Comparison of ENCODE assay signal across 8 mouse cellular contexts in genomic region chr11:115564064-115564809, GRCm38 (mm10). TPM values are rescaled to one million over a fixed set of nuclear protein-coding genes. Genes with fewer than 3 reads are reported as not detected.
DNase-seq lines count a peak whose midpoint lies in the region; ATAC-seq lines count a peak whose summit lies in the region.

TSS of gene Nup85 (plus strand) at chr11:115564434.

- peak within 1 kb of the TSS; percentile 73 for H3K9ac ChIP-seq in kidney, embryonic 15.5 days

- peak within 1 kb of the TSS; percentile 77 for H3K4me2 ChIP-seq in kidney, embryonic 15.5 days

- under 1% methylated on average over 42 of the region's 42 CpGs for WGBS in heart, embryonic 10.5 days
- under 1% methylated on average over 42 of the region's 42 CpGs for WGBS in kidney, embryonic 15.5 days

- peaks cover 35% of the 10 kb centered on the region for H3K36me3 ChIP-seq in heart, embryonic 10.5 days
- H3K36me3 ChIP-seq in kidney, embryonic 15.5 days, result peaks cover 30% of the 10 kb centered on the region

- H3K27ac ChIP-seq in heart, embryonic 10.5 days, result peak within 1 kb of the TSS; percentile 99
- H3K27ac ChIP-seq in kidney, embryonic 15.5 days, result peak within 1 kb of the TSS; percentile 84

- H3K4me1 ChIP-seq in heart, embryonic 10.5 days, result peaks cover 17% of the 10 kb centered on the region
- peaks cover 16% of the 10 kb centered on the region for H3K4me1 ChIP-seq in kidney, embryonic 15.5 days

- peak; percentile 96 for ATAC-seq in erythroblast, adult 5-6 weeks (replicated peaks; ENCODE audit: low FRiP score, poor library complexity, severe bottlenecking)
- ATAC-seq in kidney, embryonic 15.5 days (replicated peaks; ENCODE audit: low FRiP score), result peak; percentile 94
- ATAC-seq in monocyte, adult 5-6 weeks (replicated peaks; ENCODE audit: insufficient number of reproducible peaks, low FRiP score, low TSS enrichment, poor library complexity, severe bottlenecking), result peak; percentile 98

- no peaks in the 10 kb centered on the region for H3K27me3 ChIP-seq in heart, embryonic 10.5 days (ENCODE audit: insufficient read depth, poor library complexity, severe bottlenecking)
- H3K27me3 ChIP-seq in kidney, embryonic 15.5 days, result no peaks in the 10 kb centered on the region

- peak within 1 kb of the TSS; percentile 80 for H3K4me3 ChIP-seq in heart, embryonic 10.5 days
- peak within 1 kb of the TSS; percentile 84 for H3K4me3 ChIP-seq in kidney, embryonic 15.5 days (replicated peaks)

- DNase-seq in B cell, adult 2 months, result peak; percentile 96
- peak; percentile 97 for DNase-seq in brain, adult 2 months (ENCODE audit: low read depth, low spot score)
- DNase-seq in heart, embryonic 10.5 days (ENCODE audit: low spot score), result peak; percentile 97
- DNase-seq in liver, result peak; percentile 99
- peak; percentile 99 to 100 for DNase-seq in spleen, postnatal 4 days (ENCODE audit: low spot score in 2 of 2)

- no peaks in the 10 kb centered on the region for H3K9me3 ChIP-seq in heart, embryonic 10.5 days
- no peaks in the 10 kb centered on the region for H3K9me3 ChIP-seq in kidney, embryonic 15.5 days (replicated peaks)

RNA-seq across cellular contexts. Expression of gene Nup85, which starts in this region (rescaled TPM):
- total RNA-seq in erythroblast, adult 5-6 weeks (2015; ENCODE audit: low replicate concordance), result 39.3 and 72.1 TPM in 2 replicates
- 52.1 and 69.3 TPM in 2 replicates for total RNA-seq in erythroblast, adult 5-6 weeks (2017; ENCODE audit: low replicate concordance)
- 179 and 208 TPM in 2 replicates for polyA plus RNA-seq in heart, embryonic 10.5 days (2016; fragmentation: Nextera tagmentation; extraction: Ambion mirVana)
- polyA plus RNA-seq in kidney, embryonic 15.5 days (2015; fragmentation: Nextera tagmentation; extraction: Ambion mirVana), result 174 and 190 TPM in 2 replicates
- 44.3 to 90.7 TPM (median 75.8 TPM) in 3 replicates for total RNA-seq in monocyte, adult 5-6 weeks (2017)

Comparison
In these comparisons a context has a peak if more than half of its experiments do, and no peak if none do; other contexts are left out.
1. Peak in every context shown above with its lines: DNase-seq, ATAC-seq, H3K4me3 ChIP-seq and H3K27ac ChIP-seq.